Mouse (Mus musculus) T-helper 1 cell (primary cell): ENCODE results near the gene Xpr1.

Source experiments
- in situ Hi-C: fragments of 300-600 bp; cut with MboI, MseI; formaldehyde crosslinking; loops from one replicate; pipeline ENCODE4 v1.15.1; 2025; ENCODE audit warnings: high pct_unique_total_duplicates

The Xpr1 gene

GRCm38 (mm10) chr1:155407697-155408576, 9.3 kb downstream of the Xpr1 start:
- in situ Hi-C loops: no loop called here

- in situ Hi-C loops: no loop called here
Measured at GRCm38 (mm10) chr1:155400056-155400455, 17.2 kb downstream of the Xpr1 start.

- in situ Hi-C loops: no loop called here
Measured at GRCm38 (mm10) chr1:155394829-155395228, 22.4 kb downstream of the Xpr1 start.

- in situ Hi-C loops: no loop called here
Measured at GRCm38 (mm10) chr1:155394021-155394420, 23.2 kb downstream of the Xpr1 start.

GRCm38 (mm10) chr1:155392825-155393224, 24.4 kb downstream of the Xpr1 start:
- in situ Hi-C loops: no loop called here

GRCm38 (mm10) chr1:155391537-155391936, 25.7 kb downstream of the Xpr1 start:
- in situ Hi-C loops: no loop called here

- in situ Hi-C loops: no loop called here
Measured at GRCm38 (mm10) chr1:155388418-155388817, 28.8 kb downstream of the Xpr1 start.

- in situ Hi-C loops: no loop called here
Measured at GRCm38 (mm10) chr1:155386551-155386950, 30.7 kb downstream of the Xpr1 start.

GRCm38 (mm10) chr1:155383319-155384302, 33.6 kb downstream of the Xpr1 start:
- in situ Hi-C loops: no loop called here

GRCm38 (mm10) chr1:155381931-155382330, 35.3 kb downstream of the Xpr1 start:
- in situ Hi-C loops: no loop called here

- in situ Hi-C loops: no loop called here
Measured at GRCm38 (mm10) chr1:155379289-155379688, 37.9 kb downstream of the Xpr1 start.

GRCm38 (mm10) chr1:155372821-155373220, 44.4 kb downstream of the Xpr1 start:
- in situ Hi-C loops: no loop called here

- in situ Hi-C loops: no loop called here
Measured at GRCm38 (mm10) chr1:155370075-155370658, 47.0 kb downstream of the Xpr1 start.

GRCm38 (mm10) chr1:155366366-155366765, 50.8 kb downstream of the Xpr1 start:
- in situ Hi-C loops: no loop called here

GRCm38 (mm10) chr1:155361502-155362126, 55.6 kb downstream of the Xpr1 start:
- in situ Hi-C loops: no loop called here

- in situ Hi-C loops: no loop called here
Measured at GRCm38 (mm10) chr1:155353096-155353495, 64.1 kb downstream of the Xpr1 start.

- in situ Hi-C loops: no loop called here
Measured at GRCm38 (mm10) chr1:155351527-155351926, 65.7 kb downstream of the Xpr1 start.

GRCm38 (mm10) chr1:155348491-155348890, 68.7 kb downstream of the Xpr1 start:
- in situ Hi-C loops: loop anchor here (25.0 kb wide), 1 partner anchor 1889 kb away; no protein-coding TSS in a partner anchor

GRCm38 (mm10) chr1:155347339-155347738, 69.9 kb downstream of the Xpr1 start:
- in situ Hi-C loops: loop anchor here (25.0 kb wide), 1 partner anchor 1890 kb away; no protein-coding TSS in a partner anchor

- in situ Hi-C loops: loop anchor here (25.0 kb wide), 1 partner anchor 1893 kb away; no protein-coding TSS in a partner anchor
Measured at GRCm38 (mm10) chr1:155344019-155344418, 73.2 kb downstream of the Xpr1 start.

GRCm38 (mm10) chr1:155339622-155340021, 77.6 kb downstream of the Xpr1 start:
- in situ Hi-C loops: loop anchor here (25.0 kb wide), 1 partner anchor 1898 kb away; no protein-coding TSS in a partner anchor
